17 mouse cellular contexts compared by ENCODE assay signal in genomic region chr11:44913806-44914205, GRCm38 (mm10).
"Had no signal": no experiment of that assay in that cellular context is flagged by ENCODE, and none has a peak within 500 bp of the region (broad histone marks: within the 10 kb centered on the region; RNA-seq: fewer than 3 reads in every experiment).

No protein-coding gene starts in this region.

- DNase-seq: kidney, adult 11 months; kidney, adult 9 months; kidney, postnatal 36 days; liver; liver, embryonic 13.5 days; liver, postnatal 0 days; retina, postnatal 1 day; right cerebral cortex, postnatal 14 days; thymus, postnatal 36 days had no signal

- H3K4me3 ChIP-seq: layer of hippocampus, adult 2 months; liver, embryonic 13.5 days; megakaryocyte, embryonic 14.5 days; midbrain, embryonic 15.5 days; neural tube, embryonic 13.5 days; stomach, embryonic 15.5 days had no signal

- H3K4me2 ChIP-seq: liver, embryonic 13.5 days; midbrain, embryonic 11.5 days; midbrain, embryonic 15.5 days; neural tube, embryonic 13.5 days; stomach, embryonic 15.5 days had no signal

- H3K27me3 ChIP-seq: liver, embryonic 13.5 days; midbrain, embryonic 15.5 days; neural tube, embryonic 13.5 days; stomach, embryonic 15.5 days had no signal

- H3K4me1 ChIP-seq: liver, embryonic 13.5 days; megakaryocyte, embryonic 14.5 days; midbrain, embryonic 15.5 days; stomach, embryonic 15.5 days had no signal

- ATAC-seq: liver, postnatal 0 days; midbrain, embryonic 15.5 days had no signal

- H3K9me3 ChIP-seq: liver, embryonic 13.5 days; megakaryocyte, embryonic 14.5 days; midbrain, embryonic 15.5 days; neural tube, embryonic 13.5 days; stomach, embryonic 15.5 days had no signal

- H3K27ac ChIP-seq: kidney, postnatal 0 days; layer of hippocampus, adult 2 months; liver, embryonic 13.5 days; macrophage; midbrain, embryonic 15.5 days; neural tube, embryonic 13.5 days; stomach, embryonic 15.5 days had no signal

- H3K9ac ChIP-seq: liver, embryonic 13.5 days; liver, postnatal 0 days; midbrain, embryonic 15.5 days; neural tube, embryonic 13.5 days; stomach, embryonic 15.5 days had no signal

- H3K36me3 ChIP-seq: liver, embryonic 13.5 days; midbrain, embryonic 15.5 days; stomach, embryonic 15.5 days had no signal
